In genomic region chr1:155205311-155205710, GRCm38 (mm10) we compare ENCODE assay signal across 11 mouse cellular contexts. TPM values are rescaled to one million over a fixed set of nuclear protein-coding genes. Genes with fewer than 3 reads are reported as not detected.
DNase-seq lines count a peak whose midpoint lies in the region; ATAC-seq and TF ChIP-seq lines count a peak whose summit lies in the region.
"Had no signal": no experiment of that assay in that cellular context is flagged by ENCODE, and none has a peak within 500 bp of the region (broad histone marks: within the 10 kb centered on the region; RNA-seq: fewer than 3 reads in every experiment).

No protein-coding gene starts in this region.

- no peak overlapping the region for H3K4me3 ChIP-seq in heart, embryonic 12.5 days
- H3K4me3 ChIP-seq in lung, embryonic 14.5 days (ENCODE audit: low read depth, low read length): no peak overlapping the region
- H3K4me3 ChIP-seq in hindbrain, embryonic 15.5 days: no peak overlapping the region
- H3K4me3 ChIP-seq: gastrocnemius, adult 2 months had no signal

- no peak overlapping the region for H3K9ac ChIP-seq in heart, embryonic 12.5 days
- H3K9ac ChIP-seq in lung, embryonic 14.5 days: no peak overlapping the region
- H3K9ac ChIP-seq in hindbrain, embryonic 15.5 days: no peak overlapping the region

- H3K9me3 ChIP-seq in heart, embryonic 12.5 days (replicated peaks): no peaks in the 10 kb centered on the region
- H3K9me3 ChIP-seq in lung, embryonic 14.5 days (ENCODE audit: low read depth, low read length): no peaks in the 10 kb centered on the region
- no peaks in the 10 kb centered on the region for H3K9me3 ChIP-seq in hindbrain, embryonic 15.5 days

- peaks cover 34% of the 10 kb centered on the region for H3K36me3 ChIP-seq in heart, embryonic 12.5 days
- peaks cover 36% of the 10 kb centered on the region for H3K36me3 ChIP-seq in lung, embryonic 14.5 days (ENCODE audit: insufficient read depth)
- H3K36me3 ChIP-seq in hindbrain, embryonic 15.5 days: no peaks in the 10 kb centered on the region; the same call in 1 of the 2 replicates

- peak overlapping the region; percentile 79 for H3K27ac ChIP-seq in heart, embryonic 12.5 days (ENCODE audit: poor library complexity, severe bottlenecking)
- peak overlapping the region; percentile 4; the same call in 1 of the 2 replicates for H3K27ac ChIP-seq in lung, embryonic 14.5 days (ENCODE audit: low read depth)
- H3K27ac ChIP-seq in hindbrain, embryonic 15.5 days (replicated peaks): peak overlapping the region; percentile 66
- H3K27ac ChIP-seq: gastrocnemius, adult 2 months had no signal

- H3K4me2 ChIP-seq in heart, embryonic 12.5 days: no peak overlapping the region
- H3K4me2 ChIP-seq in lung, embryonic 14.5 days: no peak overlapping the region
- no peak overlapping the region for H3K4me2 ChIP-seq in hindbrain, embryonic 15.5 days

- peaks cover 55% of the 10 kb centered on the region for H3K4me1 ChIP-seq in heart, embryonic 12.5 days (replicated peaks)
- peaks cover 12% of the 10 kb centered on the region for H3K4me1 ChIP-seq in lung, embryonic 14.5 days (ENCODE audit: insufficient read depth)
- H3K4me1 ChIP-seq in hindbrain, embryonic 15.5 days (replicated peaks): peaks cover 62% of the 10 kb centered on the region

- H3K27me3 ChIP-seq in heart, embryonic 12.5 days (replicated peaks): no peaks in the 10 kb centered on the region
- no peaks in the 10 kb centered on the region for H3K27me3 ChIP-seq in lung, embryonic 14.5 days (ENCODE audit: insufficient read depth, low read length)
- no peaks in the 10 kb centered on the region for H3K27me3 ChIP-seq in hindbrain, embryonic 15.5 days

- TF ChIP-seq CTCF in lung, embryonic 14.5 days (IDR thresholded peaks at IDR 0.05; ENCODE audit: low read depth): 0 out of 2 replicates have a peak, but pooled peaks have one; percentile 2

- DNase-seq in heart, adult 18-20 months: no peak
- no peak for DNase-seq in lung, embryonic 14.5 days
- no peak for DNase-seq in lung, adult 18-20 months
- peak; percentile 58 for DNase-seq in retina, postnatal 1 day
- no peak for DNase-seq in layer of hippocampus, postnatal 36 days
- DNase-seq in urinary bladder, postnatal 36 days (ENCODE audit: low spot score in 2 of 2): no peak
- DNase-seq: gastrocnemius, adult 2 months; thymus, postnatal 36 days had no signal

- no peak for ATAC-seq in heart, embryonic 12.5 days (ENCODE audit: insufficient number of reproducible peaks, low FRiP score)
- ATAC-seq in lung, embryonic 14.5 days (ENCODE audit: insufficient read depth): no peak
- ATAC-seq in hindbrain, embryonic 15.5 days (ENCODE audit: low FRiP score, low read depth): no peak
- ATAC-seq: lung, postnatal 0 days had no signal

- WGBS in heart, embryonic 12.5 days: 57% methylated on average over 7 of the region's 7 CpGs
- WGBS in lung, embryonic 14.5 days: 41% methylated on average over 7 of the region's 7 CpGs
- 54% methylated on average over 7 of the region's 7 CpGs for whole genome bisulfite sequencing in hindbrain, embryonic 15.5 days

RNA-seq across cellular contexts. Expression of gene BC034090, which starts 38.9 kb away (rescaled TPM):
- 9.0 and 9.6 TPM in 2 replicates for polyA plus RNA-seq in heart, embryonic 12.5 days (2016; fragmentation: Nextera tagmentation; extraction: Ambion mirVana)
- total RNA-seq in heart, adult 18-20 months (2021): 10 to 100 TPM; 28.5 to 31.8 TPM
- 3.4 and 3.9 TPM in 2 replicates for polyA plus RNA-seq in lung, embryonic 14.5 days (2014; fragmentation: Nextera tagmentation; extraction: Ambion mirVana)
- polyA plus RNA-seq in hindbrain, embryonic 15.5 days (2015; fragmentation: Nextera tagmentation; extraction: Ambion mirVana): 6.4 and 6.6 TPM in 2 replicates
- 1 to 10 TPM; 5.9 to 6.7 TPM for total RNA-seq in layer of hippocampus, postnatal 36 days (2021)

RNA-seq across cellular contexts. Expression of gene Stx6, which starts 46.8 kb away (rescaled TPM):
- 62.1 and 69.5 TPM in 2 replicates for polyA plus RNA-seq in heart, embryonic 12.5 days (2016; fragmentation: Nextera tagmentation; extraction: Ambion mirVana)
- 10 to 100 TPM; 17.5 to 20.2 TPM for total RNA-seq in heart, adult 18-20 months (2021)
- polyA plus RNA-seq in lung, embryonic 14.5 days (2014; fragmentation: Nextera tagmentation; extraction: Ambion mirVana): 97.6 and 99.7 TPM in 2 replicates
- polyA plus RNA-seq in hindbrain, embryonic 15.5 days (2015; fragmentation: Nextera tagmentation; extraction: Ambion mirVana): 102 and 106 TPM in 2 replicates
- total RNA-seq in layer of hippocampus, postnatal 36 days (2021): 100 to 1,000 TPM; 120 to 122 TPM

RNA-seq across cellular contexts. Expression of gene Mr1, which starts 58.7 kb away (rescaled TPM):
- polyA plus RNA-seq in heart, embryonic 12.5 days (2016; fragmentation: Nextera tagmentation; extraction: Ambion mirVana): 3.9 and 4.2 TPM in 2 replicates
- 1 to 10 TPM; 6.7 to 7.8 TPM for total RNA-seq in heart, adult 18-20 months (2021)
- 13.6 and 13.7 TPM in 2 replicates for polyA plus RNA-seq in lung, embryonic 14.5 days (2014; fragmentation: Nextera tagmentation; extraction: Ambion mirVana)
- polyA plus RNA-seq in hindbrain, embryonic 15.5 days (2015; fragmentation: Nextera tagmentation; extraction: Ambion mirVana): 1.7 and 1.9 TPM in 2 replicates
- 1 to 10 TPM; 1.4 to 2.5 TPM for total RNA-seq in layer of hippocampus, postnatal 36 days (2021)

Comparison
In these comparisons a context has a peak if more than half of its experiments do, and no peak if none do; other contexts are left out.
1. H3K27ac ChIP-seq: peak in every context shown above with its lines; median percentile 79 in heart, embryonic 12.5 days; 66 in hindbrain, embryonic 15.5 days; 4 in lung, embryonic 14.5 days.